Mouse (Mus musculus): ENCODE data around the gene Snph. TPM values are rescaled to one million over a fixed set of nuclear protein-coding genes. Genes with fewer than 3 reads are reported as not detected.

Snph gene
- polyA plus RNA-seq, 1 experiment from 2014 or later, result 2.0 TPM

DNA sequence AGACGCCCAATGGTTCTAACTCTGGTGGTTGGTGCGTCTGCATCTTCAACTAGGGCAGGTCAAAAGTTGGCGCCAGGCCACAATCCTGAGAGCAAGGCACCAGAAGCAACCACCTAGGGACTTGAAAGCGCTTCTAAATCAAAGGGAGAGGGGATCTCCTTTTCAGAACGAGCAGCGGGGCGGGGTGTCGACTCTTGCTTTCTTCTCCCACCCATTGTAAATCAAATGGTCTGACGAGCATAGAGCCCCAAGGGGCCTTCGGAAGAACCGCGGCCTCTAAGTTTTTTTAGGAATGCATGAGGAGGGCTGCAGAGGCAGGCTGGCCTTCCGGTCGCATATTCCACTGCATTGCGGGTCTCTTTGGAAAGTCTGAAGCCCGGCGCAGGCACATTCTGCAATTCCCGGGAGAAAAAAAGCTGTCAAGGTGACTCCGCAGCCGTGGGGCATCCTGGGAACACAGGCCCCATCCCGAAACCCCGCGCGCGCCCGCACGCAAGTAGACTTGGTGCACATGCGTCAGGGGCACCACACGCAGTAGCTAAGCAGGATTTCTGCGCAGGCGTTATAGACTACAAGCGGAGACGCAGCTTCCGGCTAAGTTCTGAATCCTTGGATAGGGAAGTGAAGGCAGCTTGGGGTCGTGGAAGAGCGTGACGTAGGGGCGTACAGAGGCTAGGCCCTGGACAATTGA lies 56.5 kb downstream of the Snph start:
- peaks cover 6% of the 10 kb centered on the region; the same call in 1 of the 2 replicates for H3K4me1 ChIP-seq (ENCODE audit: control insufficient read depth, insufficient read depth, low read length)
- peak; percentile 76 for ATAC-seq
- H3K27ac ChIP-seq (ENCODE audit: low read length), result peak overlapping the region; percentile 61
- H3K4me3 ChIP-seq (ENCODE audit: low read length), result peak overlapping the region; percentile 42
- H3K4me2 ChIP-seq (ENCODE audit: low read depth, low read length), result peak overlapping the region; percentile 72
- no peaks in the 10 kb centered on the region for H3K36me3 ChIP-seq (ENCODE audit: control insufficient read depth, insufficient read depth, low read length)
- H3K9me3 ChIP-seq (ENCODE audit: control insufficient read depth, low read length), result no peaks in the 10 kb centered on the region
- peak overlapping the region; percentile 57 for H3K9ac ChIP-seq (ENCODE audit: low read depth, low read length)
- 3% methylated on average over 38 of the region's 38 CpGs for WGBS
- H3K27me3 ChIP-seq (replicated peaks; ENCODE audit: control insufficient read depth, insufficient read depth, low read length), result no peaks in the 10 kb centered on the region

DNA sequence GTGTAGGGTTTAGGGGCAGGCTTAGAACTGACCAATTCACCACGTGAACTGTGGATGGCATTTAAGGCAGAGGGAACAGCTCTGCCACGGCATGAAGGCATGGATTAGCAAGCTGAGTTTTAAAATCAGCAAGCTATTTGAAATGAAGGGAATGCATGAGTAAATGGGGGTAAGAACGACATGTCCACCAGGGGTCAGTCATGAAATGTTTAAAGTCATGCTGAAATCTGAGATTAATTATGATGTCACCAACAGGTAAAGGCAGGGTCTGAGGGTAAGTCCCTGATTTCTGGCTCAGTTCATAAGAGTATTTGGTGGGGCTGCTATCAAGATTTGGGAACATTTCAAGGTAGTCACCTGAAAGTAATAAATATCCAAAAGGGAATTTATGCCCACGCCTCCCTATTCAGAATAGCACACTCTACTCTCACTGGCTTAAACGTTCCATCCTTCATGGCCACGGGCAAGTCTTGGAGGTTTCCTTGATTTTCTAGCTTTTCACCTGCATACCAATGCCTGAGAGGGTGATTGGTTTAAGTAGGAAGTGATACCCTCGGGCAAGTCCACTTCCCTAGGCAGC lies 57.2 kb downstream of the Snph start:
- Histone ChIP-seq H3K4me2 (ENCODE audit: low read depth, low read length) (peak overlapping the region; percentile 72), H3K36me3 (ENCODE audit: control insufficient read depth, insufficient read depth, low read length) (no peaks in the 10 kb centered on the region), H3K9me3 (ENCODE audit: control insufficient read depth, low read length) (no peaks in the 10 kb centered on the region), H3K4me1 (ENCODE audit: control insufficient read depth, insufficient read depth, low read length) (peaks cover 5% of the 10 kb centered on the region; the same call in 1 of the 2 replicates), H3K9ac (ENCODE audit: low read depth, low read length) (peak overlapping the region; percentile 57), H3K27ac (ENCODE audit: low read length) (peak overlapping the region; percentile 61; the same call in 1 of the 2 replicates), H3K4me3 (ENCODE audit: low read length) (peak overlapping the region; percentile 42), H3K27me3 (replicated peaks; ENCODE audit: control insufficient read depth, insufficient read depth, low read length) (no peaks in the 10 kb centered on the region)
- ATAC-seq, result no peak
- WGBS, result 22% methylated on average over 7 of the region's 7 CpGs

DNA sequence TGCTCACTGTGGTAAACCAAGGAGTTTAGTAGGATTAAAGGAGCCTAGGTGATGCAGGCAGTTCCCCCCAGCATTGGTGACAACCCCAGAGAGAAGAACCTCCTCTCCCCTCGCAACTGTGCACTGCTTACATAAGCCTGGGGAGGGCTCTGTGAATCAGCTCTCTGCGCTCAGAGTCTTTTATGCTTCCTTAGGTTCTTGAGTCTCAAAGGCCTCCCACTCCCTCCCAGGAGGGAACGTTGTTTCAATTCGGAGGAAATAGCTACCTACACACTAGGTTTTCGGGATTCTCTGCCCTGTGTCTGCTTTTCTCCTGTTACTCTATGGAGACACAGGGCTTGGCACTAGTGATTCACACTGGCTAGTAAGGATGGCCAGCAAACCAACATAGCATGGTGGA lies 57.8 kb downstream of the Snph start:
- Histone ChIP-seq H3K36me3 (ENCODE audit: control insufficient read depth, insufficient read depth, low read length) (no peaks in the 10 kb centered on the region), H3K27ac (ENCODE audit: low read length) (no peak overlapping the region), H3K4me1 (ENCODE audit: control insufficient read depth, insufficient read depth, low read length) (peaks cover 5% of the 10 kb centered on the region; the same call in 1 of the 2 replicates), H3K4me3 (ENCODE audit: low read length) (no peak overlapping the region), H3K27me3 (replicated peaks; ENCODE audit: control insufficient read depth, insufficient read depth, low read length) (no peaks in the 10 kb centered on the region), H3K4me2 (ENCODE audit: low read depth, low read length) (no peak overlapping the region), H3K9me3 (ENCODE audit: control insufficient read depth, low read length) (no peaks in the 10 kb centered on the region), H3K9ac (ENCODE audit: low read depth, low read length) (no peak overlapping the region)
- no peak for ATAC-seq
- 67% methylated on average over 5 of the region's 5 CpGs for WGBS

DNA sequence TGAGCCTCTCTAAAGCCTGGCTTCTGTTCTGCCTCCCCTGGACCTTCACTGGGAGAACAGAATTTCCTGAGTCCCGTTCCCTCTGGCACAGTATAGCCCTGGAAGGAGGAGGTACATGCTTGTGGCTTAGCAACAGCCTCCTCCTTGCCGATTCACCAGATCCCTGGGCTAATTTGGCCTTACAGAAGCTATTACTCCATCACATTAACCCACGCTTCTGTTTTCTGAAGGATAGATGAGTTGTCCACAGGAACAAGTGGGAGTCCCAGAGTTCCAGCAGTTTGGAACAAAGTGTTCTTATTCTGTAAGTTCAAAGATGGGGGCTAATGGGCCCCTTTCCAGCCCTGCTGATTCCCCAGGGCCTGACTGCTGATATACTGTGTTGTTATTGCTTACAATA lies 58.7 kb downstream of the Snph start:
- no peak for ATAC-seq
- Histone ChIP-seq H3K4me3 (ENCODE audit: low read length) (no peak overlapping the region), H3K27me3 (replicated peaks; ENCODE audit: control insufficient read depth, insufficient read depth, low read length) (no peaks in the 10 kb centered on the region), H3K4me1 (ENCODE audit: control insufficient read depth, insufficient read depth, low read length) (peaks cover 5% of the 10 kb centered on the region; the same call in 1 of the 2 replicates), H3K9me3 (ENCODE audit: control insufficient read depth, low read length) (no peaks in the 10 kb centered on the region), H3K4me2 (ENCODE audit: low read depth, low read length) (no peak overlapping the region), H3K27ac (ENCODE audit: low read length) (no peak overlapping the region), H3K36me3 (ENCODE audit: control insufficient read depth, insufficient read depth, low read length) (no peaks in the 10 kb centered on the region), H3K9ac (ENCODE audit: low read depth, low read length) (peak overlapping the region; percentile 31; the same call in 1 of the 2 replicates)
- 73% methylated on average over 3 of the region's 3 CpGs for WGBS

DNA sequence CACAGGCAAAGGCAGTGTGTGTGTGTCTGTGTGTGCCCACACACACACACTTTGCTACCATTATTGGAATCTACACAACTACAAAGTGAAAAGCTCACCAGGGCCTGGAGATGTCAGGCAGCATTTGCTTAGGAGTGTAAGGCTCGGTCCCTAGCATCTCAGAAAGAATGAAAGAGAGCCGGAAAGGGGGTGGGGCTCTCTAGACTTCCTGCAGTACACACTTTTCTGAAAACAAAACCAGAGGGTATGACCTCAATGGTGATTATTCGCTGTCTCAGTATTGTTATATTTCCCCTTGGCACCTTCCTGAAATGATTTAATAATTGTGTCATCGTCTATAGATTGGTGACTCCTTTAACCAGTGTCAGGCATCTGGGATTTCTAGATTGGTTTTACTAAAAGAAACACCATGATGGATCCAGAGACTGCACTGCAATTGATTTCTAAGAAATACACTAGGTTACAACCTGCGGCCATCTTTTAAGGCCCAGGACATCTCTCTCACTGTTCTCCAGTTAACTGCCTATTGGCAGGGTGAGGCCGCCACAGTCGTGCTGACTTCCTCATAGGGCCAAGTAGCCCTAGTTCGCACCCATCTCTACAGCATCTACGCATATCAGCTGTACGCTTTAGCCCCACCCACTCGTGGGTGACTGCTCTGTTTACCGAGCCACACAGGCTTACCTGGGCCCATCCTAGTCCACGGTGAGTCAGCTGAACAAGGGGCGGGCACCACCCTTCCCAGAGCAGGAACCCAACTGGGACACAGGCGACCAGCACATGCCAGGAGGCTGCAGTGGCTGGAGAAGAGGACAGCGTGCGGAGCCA lies 60.3 kb downstream of the Snph start, which contains the start of gene Sdcbp2:
Sdcbp2 (plus strand) TSS at position 750 of the 828 bp plus-strand sequence.
- H3K36me3 ChIP-seq (ENCODE audit: control insufficient read depth, insufficient read depth, low read length), result no peaks in the 10 kb centered on the region
- peak within 1 kb of the TSS; percentile 57 for H3K27ac ChIP-seq (ENCODE audit: low read length)
- peak within 1 kb of the TSS; percentile 33 for H3K4me2 ChIP-seq (ENCODE audit: low read depth, low read length)
- H3K4me1 ChIP-seq (ENCODE audit: control insufficient read depth, insufficient read depth, low read length), result peaks cover 5% of the 10 kb centered on the region; the same call in 1 of the 2 replicates
- H3K27me3 ChIP-seq (replicated peaks; ENCODE audit: control insufficient read depth, insufficient read depth, low read length), result no peaks in the 10 kb centered on the region
- no peaks in the 10 kb centered on the region for H3K9me3 ChIP-seq (ENCODE audit: control insufficient read depth, low read length)
- H3K9ac ChIP-seq (ENCODE audit: low read depth, low read length), result peak within 1 kb of the TSS; percentile 39; the same call in 1 of the 2 replicates
- ATAC-seq, result peak; percentile 93
- peak within 1 kb of the TSS; percentile 16 for H3K4me3 ChIP-seq (ENCODE audit: low read length)
- WGBS, result 59% methylated on average over 17 of the region's 17 CpGs

DNA sequence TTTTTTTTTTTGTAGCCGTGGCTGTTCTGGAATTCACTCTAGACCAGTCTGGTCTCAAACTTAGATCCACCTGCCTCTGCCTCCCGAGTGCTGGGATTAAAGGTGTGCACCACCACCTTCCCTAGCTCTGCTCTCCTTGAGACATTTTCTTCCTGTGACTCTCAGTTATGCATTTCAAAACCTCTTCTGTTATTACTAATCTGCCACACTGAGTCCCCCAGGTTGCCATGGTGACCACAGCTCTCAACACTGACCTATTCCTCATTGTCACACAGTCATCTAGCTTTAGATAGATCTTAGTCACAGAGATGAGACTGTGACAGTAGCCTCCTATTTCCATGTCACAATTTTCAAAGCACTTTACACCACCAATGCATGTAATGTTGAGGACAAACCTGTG lies 62.9 kb downstream of the Snph start:
- H3K27ac ChIP-seq (ENCODE audit: low read length), result no peak overlapping the region
- H3K36me3 ChIP-seq (ENCODE audit: control insufficient read depth, insufficient read depth, low read length), result no peaks in the 10 kb centered on the region
- H3K9me3 ChIP-seq (ENCODE audit: control insufficient read depth, low read length), result no peaks in the 10 kb centered on the region
- H3K4me2 ChIP-seq (ENCODE audit: low read depth, low read length), result no peak overlapping the region
- H3K27me3 ChIP-seq (replicated peaks; ENCODE audit: control insufficient read depth, insufficient read depth, low read length), result no peaks in the 10 kb centered on the region
- H3K4me1 ChIP-seq (ENCODE audit: control insufficient read depth, insufficient read depth, low read length), result no peaks in the 10 kb centered on the region
- no peak overlapping the region for H3K9ac ChIP-seq (ENCODE audit: low read depth, low read length)
- no peak overlapping the region for H3K4me3 ChIP-seq (ENCODE audit: low read length)
- no peak for ATAC-seq
- 76% methylated on average over 2 of the region's 2 CpGs for WGBS

DNA sequence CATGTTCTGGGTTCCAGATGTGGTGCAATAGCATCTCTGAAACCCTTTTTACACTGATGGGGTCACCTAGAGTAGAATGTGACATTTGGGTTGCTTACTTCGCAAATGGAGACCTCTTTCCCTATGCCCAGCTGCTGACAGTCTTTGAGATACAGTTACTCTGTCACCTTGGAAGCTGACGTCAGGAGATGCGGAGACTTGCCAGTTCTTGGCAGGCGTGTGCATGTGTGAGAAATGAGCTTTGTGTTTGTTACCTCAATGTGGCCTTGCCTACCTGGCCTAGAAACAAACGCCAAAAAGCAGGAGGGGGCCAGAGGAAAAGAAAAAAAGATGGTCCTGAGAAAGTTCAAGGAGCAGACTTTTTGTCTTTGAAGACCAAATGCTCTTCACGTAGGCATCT lies 65.5 kb downstream of the Snph start:
- no peak for ATAC-seq
- Histone ChIP-seq H3K4me3 (ENCODE audit: low read length) (no peak overlapping the region), H3K9me3 (ENCODE audit: control insufficient read depth, low read length) (no peaks in the 10 kb centered on the region), H3K27ac (ENCODE audit: low read length) (no peak overlapping the region), H3K9ac (ENCODE audit: low read depth, low read length) (no peak overlapping the region), H3K36me3 (ENCODE audit: control insufficient read depth, insufficient read depth, low read length) (0 out of 2 replicates have a peak, but pooled peaks cover 5% of the 10 kb centered on the region), H3K27me3 (replicated peaks; ENCODE audit: control insufficient read depth, insufficient read depth, low read length) (no peaks in the 10 kb centered on the region), H3K4me1 (ENCODE audit: control insufficient read depth, insufficient read depth, low read length) (0 out of 2 replicates have a peak, but pooled peaks cover 5% of the 10 kb centered on the region), H3K4me2 (ENCODE audit: low read depth, low read length) (no peak overlapping the region)
- WGBS, result 87% methylated on average over 6 of the region's 6 CpGs

DNA sequence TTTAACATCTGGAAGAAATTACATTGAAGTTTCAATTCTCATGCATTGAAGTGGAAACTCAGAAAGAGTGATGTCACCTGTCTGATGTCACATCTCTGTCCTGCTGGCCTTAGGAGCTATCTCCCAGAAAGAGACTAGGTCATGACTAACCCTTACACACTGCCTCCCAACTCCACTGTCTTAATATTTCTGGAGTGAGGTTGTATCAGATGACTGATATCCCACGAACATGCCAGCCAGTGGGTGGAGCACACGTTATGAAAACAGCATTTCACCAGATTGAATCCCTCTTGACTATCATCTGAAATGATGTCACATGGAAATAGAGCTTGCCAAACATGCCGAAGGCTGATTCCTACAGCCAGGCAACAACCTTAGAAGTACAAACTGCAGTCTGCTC lies 67.4 kb downstream of the Snph start:
- no peak overlapping the region for H3K9ac ChIP-seq (ENCODE audit: low read depth, low read length)
- H3K9me3 ChIP-seq (ENCODE audit: control insufficient read depth, low read length), result no peaks in the 10 kb centered on the region
- H3K4me3 ChIP-seq (ENCODE audit: low read length), result no peak overlapping the region
- H3K4me2 ChIP-seq (ENCODE audit: low read depth, low read length), result no peak overlapping the region
- H3K27ac ChIP-seq (ENCODE audit: low read length), result no peak overlapping the region
- H3K36me3 ChIP-seq (ENCODE audit: control insufficient read depth, insufficient read depth, low read length), result peaks cover 11% of the 10 kb centered on the region; the same call in 1 of the 2 replicates
- 0 out of 2 replicates have a peak, but pooled peaks cover 5% of the 10 kb centered on the region for H3K4me1 ChIP-seq (ENCODE audit: control insufficient read depth, insufficient read depth, low read length)
- ATAC-seq, result no peak
- no peaks in the 10 kb centered on the region for H3K27me3 ChIP-seq (replicated peaks; ENCODE audit: control insufficient read depth, insufficient read depth, low read length)
- 70% methylated on average over 3 of the region's 3 CpGs for WGBS

DNA sequence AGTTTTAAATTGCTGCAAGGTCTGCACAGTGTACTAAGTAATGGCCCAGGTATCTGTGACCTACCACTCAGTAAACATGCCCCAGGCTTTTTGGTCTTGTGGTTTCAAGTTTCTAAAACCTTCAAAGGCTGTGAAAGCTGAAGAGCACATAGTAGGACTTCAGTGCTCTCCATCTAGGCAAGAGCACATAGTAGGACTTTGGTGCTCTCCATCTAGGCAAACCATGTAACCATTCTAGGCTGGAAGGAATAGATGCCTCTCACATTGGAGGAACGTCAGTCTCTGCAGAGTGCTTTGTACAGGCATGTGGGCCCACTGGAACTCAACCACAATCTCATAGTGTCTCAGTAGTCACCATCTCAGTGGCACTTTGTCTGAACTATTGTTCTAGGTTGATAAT lies 68.4 kb downstream of the Snph start:
- no peak overlapping the region for H3K4me3 ChIP-seq (ENCODE audit: low read length)
- H3K27ac ChIP-seq (ENCODE audit: low read length), result peak overlapping the region; percentile 63
- H3K4me2 ChIP-seq (ENCODE audit: low read depth, low read length), result no peak overlapping the region
- 76% methylated on average over 1 of the region's 1 CpGs for WGBS
- no peaks in the 10 kb centered on the region for H3K27me3 ChIP-seq (replicated peaks; ENCODE audit: control insufficient read depth, insufficient read depth, low read length)
- H3K9ac ChIP-seq (ENCODE audit: low read depth, low read length), result no peak overlapping the region
- H3K9me3 ChIP-seq (ENCODE audit: control insufficient read depth, low read length), result no peaks in the 10 kb centered on the region
- no peak for ATAC-seq
- H3K36me3 ChIP-seq (ENCODE audit: control insufficient read depth, insufficient read depth, low read length), result peaks cover 11% of the 10 kb centered on the region; the same call in 1 of the 2 replicates
- H3K4me1 ChIP-seq (ENCODE audit: control insufficient read depth, insufficient read depth, low read length), result 0 out of 2 replicates have a peak, but pooled peaks cover 5% of the 10 kb centered on the region

Data from intestine, embryonic 16.5 days (tissue).